Mouse (Mus musculus): ENCODE data around the gene Svep1. TPM values are rescaled to one million over a fixed set of nuclear protein-coding genes. Genes with fewer than 3 reads are reported as not detected.

Gene Svep1
- total and polyA plus RNA-seq, 3 experiments: 3.5 to 4.5 (median 4.2) TPM

GRCm38 (mm10) chr4:58183897-58184296, 22.8 kb downstream of the Svep1 start:
- TF ChIP-seq CTCF (IDR thresholded peaks at IDR 0.05): no peak
- Histone ChIP-seq H3K9ac (ENCODE audit: low read depth, low read length) (no peak overlapping the region), H3K79me2 (replicated peaks; ENCODE audit: control insufficient read depth, insufficient read depth, low read length) (no peaks in the 10 kb centered on the region), H3K4me3 (no peak overlapping the region), H3K36me3 (ENCODE audit: control insufficient read depth, insufficient read depth, low read length) (no peaks in the 10 kb centered on the region), H3K27me3 (ENCODE audit: control insufficient read depth, insufficient read depth, low read length) (peaks cover 2% of the 10 kb centered on the region; the same call in 1 of the 2 replicates), H3K4me1 (ENCODE audit: control insufficient read depth, insufficient read depth, low read length) (no peaks in the 10 kb centered on the region), H3K27ac (no peak overlapping the region)
- intact Hi-C loops (cut with DNase I): no loop called here
- WGBS: 93% methylated on average over 4 of the region's 4 CpGs
- DNase-seq: no peak

- no peak for TF ChIP-seq POLR2A (IDR thresholded peaks at IDR 0.05; ENCODE audit: insufficient read depth, low read depth, low read length)
- TF ChIP-seq EP300 (IDR thresholded peaks at IDR 0.05; ENCODE audit: insufficient read depth, low read depth, low read length): no peak
- no peak for TF ChIP-seq CTCF (IDR thresholded peaks at IDR 0.05)
- DNase-seq: no peak
- H3K9ac ChIP-seq (ENCODE audit: low read depth, low read length): no peak overlapping the region
- H3K27me3 ChIP-seq (ENCODE audit: control insufficient read depth, insufficient read depth, low read length): peaks cover 2% of the 10 kb centered on the region; the same call in 1 of the 2 replicates
- H3K27ac ChIP-seq: no peak overlapping the region
- no peaks in the 10 kb centered on the region for H3K4me1 ChIP-seq (ENCODE audit: control insufficient read depth, insufficient read depth, low read length)
- intact Hi-C loops (cut with DNase I): no loop called here
- 72% methylated on average over 6 of the region's 6 CpGs for WGBS
- H3K79me2 ChIP-seq (replicated peaks; ENCODE audit: control insufficient read depth, insufficient read depth, low read length): no peaks in the 10 kb centered on the region
- H3K36me3 ChIP-seq (ENCODE audit: control insufficient read depth, insufficient read depth, low read length): no peaks in the 10 kb centered on the region
- H3K4me3 ChIP-seq: no peak overlapping the region
Observed at GRCm38 (mm10) chr4:58178489-58178888, 28.2 kb downstream of the Svep1 start.

GRCm38 (mm10) chr4:58177256-58177655, 29.4 kb downstream of the Svep1 start:
- TF ChIP-seq EP300 (IDR thresholded peaks at IDR 0.05; ENCODE audit: insufficient read depth, low read depth, low read length): no peak
- TF ChIP-seq POLR2A (IDR thresholded peaks at IDR 0.05; ENCODE audit: insufficient read depth, low read depth, low read length): no peak
- TF ChIP-seq CTCF (IDR thresholded peaks at IDR 0.05): no peak
- Histone ChIP-seq H3K4me1 (ENCODE audit: control insufficient read depth, insufficient read depth, low read length) (no peaks in the 10 kb centered on the region), H3K9ac (ENCODE audit: low read depth, low read length) (no peak overlapping the region), H3K27me3 (ENCODE audit: control insufficient read depth, insufficient read depth, low read length) (peaks cover 2% of the 10 kb centered on the region; the same call in 1 of the 2 replicates), H3K79me2 (replicated peaks; ENCODE audit: control insufficient read depth, insufficient read depth, low read length) (no peaks in the 10 kb centered on the region), H3K27ac (no peak overlapping the region), H3K36me3 (ENCODE audit: control insufficient read depth, insufficient read depth, low read length) (no peaks in the 10 kb centered on the region), H3K4me3 (no peak overlapping the region)
- intact Hi-C loops (cut with DNase I): no loop called here
- WGBS: 92% methylated on average over 15 of the region's 15 CpGs
- DNase-seq: no peak

GRCm38 (mm10) chr4:58174435-58174987, 32.1 kb downstream of the Svep1 start:
- Histone ChIP-seq H3K27ac (no peak overlapping the region), H3K4me1 (ENCODE audit: control insufficient read depth, insufficient read depth, low read length) (no peaks in the 10 kb centered on the region), H3K27me3 (ENCODE audit: control insufficient read depth, insufficient read depth, low read length) (no peaks in the 10 kb centered on the region), H3K79me2 (replicated peaks; ENCODE audit: control insufficient read depth, insufficient read depth, low read length) (no peaks in the 10 kb centered on the region), H3K4me3 (no peak overlapping the region), H3K9ac (ENCODE audit: low read depth, low read length) (no peak overlapping the region), H3K36me3 (ENCODE audit: control insufficient read depth, insufficient read depth, low read length) (no peaks in the 10 kb centered on the region)
- DNase-seq: no peak
- TF ChIP-seq POLR2A (IDR thresholded peaks at IDR 0.05; ENCODE audit: insufficient read depth, low read depth, low read length) (no peak), EP300 (IDR thresholded peaks at IDR 0.05; ENCODE audit: insufficient read depth, low read depth, low read length) (no peak), CTCF (IDR thresholded peaks at IDR 0.05) (no peak)
- intact Hi-C loops (cut with DNase I): no loop called here
- 42% methylated on average over 4 of the region's 4 CpGs for WGBS

- H3K27ac ChIP-seq: no peak overlapping the region
- H3K4me3 ChIP-seq: no peak overlapping the region
- H3K79me2 ChIP-seq (replicated peaks; ENCODE audit: control insufficient read depth, insufficient read depth, low read length): no peaks in the 10 kb centered on the region
- TF ChIP-seq POLR2A (IDR thresholded peaks at IDR 0.05; ENCODE audit: insufficient read depth, low read depth, low read length) (no peak), EP300 (IDR thresholded peaks at IDR 0.05; ENCODE audit: insufficient read depth, low read depth, low read length) (no peak), CTCF (IDR thresholded peaks at IDR 0.05) (no peak)
- intact Hi-C loops (cut with DNase I): no loop called here
- no peaks in the 10 kb centered on the region for H3K27me3 ChIP-seq (ENCODE audit: control insufficient read depth, insufficient read depth, low read length)
- no peak for DNase-seq
- 84% methylated on average over 6 of the region's 6 CpGs for WGBS
- no peaks in the 10 kb centered on the region for H3K36me3 ChIP-seq (ENCODE audit: control insufficient read depth, insufficient read depth, low read length)
- H3K9ac ChIP-seq (ENCODE audit: low read depth, low read length): no peak overlapping the region
- H3K4me1 ChIP-seq (ENCODE audit: control insufficient read depth, insufficient read depth, low read length): peaks cover 1% of the 10 kb centered on the region; the same call in 1 of the 2 replicates
Observed at GRCm38 (mm10) chr4:58173401-58173800, 33.3 kb downstream of the Svep1 start.

- WGBS: 68% methylated on average over 5 of the region's 5 CpGs
- peak; percentile 41 to 53 for DNase-seq
- Histone ChIP-seq H3K36me3 (ENCODE audit: control insufficient read depth, insufficient read depth, low read length) (no peaks in the 10 kb centered on the region), H3K27me3 (ENCODE audit: control insufficient read depth, insufficient read depth, low read length) (no peaks in the 10 kb centered on the region), H3K79me2 (replicated peaks; ENCODE audit: control insufficient read depth, insufficient read depth, low read length) (no peaks in the 10 kb centered on the region), H3K27ac (no peak overlapping the region), H3K9ac (ENCODE audit: low read depth, low read length) (no peak overlapping the region), H3K4me1 (ENCODE audit: control insufficient read depth, insufficient read depth, low read length) (peaks cover 1% of the 10 kb centered on the region; the same call in 1 of the 2 replicates), H3K4me3 (no peak overlapping the region)
- TF ChIP-seq POLR2A (IDR thresholded peaks at IDR 0.05; ENCODE audit: insufficient read depth, low read depth, low read length): no peak
- TF ChIP-seq EP300 (IDR thresholded peaks at IDR 0.05; ENCODE audit: insufficient read depth, low read depth, low read length): 0 out of 2 replicates have a peak, but pooled peaks have one; percentile 27
- TF ChIP-seq CTCF (IDR thresholded peaks at IDR 0.05): no peak
- intact Hi-C loops (cut with DNase I): no loop called here
Observed at GRCm38 (mm10) chr4:58170430-58170829, 36.2 kb downstream of the Svep1 start.

All from heart, adult 2 months (tissue).